Mouse (Mus musculus) left cerebral cortex, postnatal 14 days (tissue): ENCODE measurements around the gene Fgf14. TPM values are rescaled to one million over a fixed set of nuclear protein-coding genes. Genes with fewer than 3 reads are reported as not detected.
"Not testable (repeated sequence)": the region's sequence is repeated elsewhere in the genome, so short reads cannot be mapped to it uniquely, and the experiment has no call there.

Experiments used
- DNase-seq, 2 experiments: peaks; one replicate each; pipeline ENCODE4 v3.0.0; 2021 to 2022; ENCODE audit warnings: low spot score in 2 of 2, mixed read lengths in 1 of 2
- intact Hi-C: fragments of 180-260 bp; cut with DNase I; formaldehyde crosslinking; loops from one replicate; pipeline ENCODE4 v1.15.1; 2025
- total RNA-seq, 2 experiments: library from RNA; stranded (reverse); gene quantifications; 2 replicates each; pipeline ENCODE4 v1.2.3; 2021

Fgf14 gene
- total RNA-seq, 2 experiments from 2014 or later, result 47.5 to 53.0 TPM

- intact Hi-C loops, result no loop called here
- DNase-seq, result no peak
Observed at GRCm38 (mm10) chr14:124532051-124532450, 144.9 kb downstream of the Fgf14 start.

- intact Hi-C loops, result no loop called here
- no peak for DNase-seq
Observed at GRCm38 (mm10) chr14:124512009-124512408, 164.9 kb downstream of the Fgf14 start.

- no peak for DNase-seq
- intact Hi-C loops, result no loop called here
Observed at GRCm38 (mm10) chr14:124488971-124489370, 188.0 kb downstream of the Fgf14 start.

- intact Hi-C loops, result no loop called here
- DNase-seq, result peak in 1 of 2 experiments; percentile 7
Observed at GRCm38 (mm10) chr14:124485261-124485660, 191.7 kb downstream of the Fgf14 start.

GRCm38 (mm10) chr14:124474066-124474667 is 202.8 kb downstream of the Fgf14 start:
- intact Hi-C loops, result no loop called here
- DNase-seq, result peak in 1 of 2 experiments; percentile 25

- intact Hi-C loops, result no loop called here
- peak in 1 of 2 experiments; percentile 10 for DNase-seq
Observed at GRCm38 (mm10) chr14:124470909-124471308, 206.0 kb downstream of the Fgf14 start.

- intact Hi-C loops, result no loop called here
- no peak for DNase-seq
Observed at GRCm38 (mm10) chr14:124455120-124455519, 221.8 kb downstream of the Fgf14 start.

GRCm38 (mm10) chr14:124446096-124446840 is 230.7 kb downstream of the Fgf14 start:
- DNase-seq, result no peak
- intact Hi-C loops, result no loop called here

- DNase-seq, result peak; percentile 18
- intact Hi-C loops, result no loop called here
Observed at GRCm38 (mm10) chr14:124444831-124445230, 232.1 kb downstream of the Fgf14 start.

GRCm38 (mm10) chr14:124439298-124439697 is 237.6 kb downstream of the Fgf14 start:
- DNase-seq, intact Hi-C loops: not testable (repeated sequence)

- intact Hi-C loops, result loop anchor here (10.0 kb wide), 1 partner anchor 187 kb away; no protein-coding TSS in a partner anchor
- DNase-seq, result no peak
Observed at GRCm38 (mm10) chr14:124411890-124412289, 265.0 kb downstream of the Fgf14 start.

- intact Hi-C loops, result loop anchor here (10.0 kb wide), 1 partner anchor 186 kb away; no protein-coding TSS in a partner anchor
- peak; percentile 52 to 53 for DNase-seq
Observed at GRCm38 (mm10) chr14:124410945-124411344, 266.0 kb downstream of the Fgf14 start.

GRCm38 (mm10) chr14:124328391-124328790 is 348.5 kb downstream of the Fgf14 start:
- intact Hi-C loops, result no loop called here
- DNase-seq, result no peak

- intact Hi-C loops, result no loop called here
- no peak for DNase-seq
Observed at GRCm38 (mm10) chr14:124319017-124319718, 357.8 kb downstream of the Fgf14 start.

- DNase-seq, result no peak
Observed at GRCm38 (mm10) chr14:124315513-124315912, 361.4 kb downstream of the Fgf14 start.

GRCm38 (mm10) chr14:124287027-124287426 is 389.9 kb downstream of the Fgf14 start:
- intact Hi-C loops, result no loop called here
- no peak for DNase-seq

More at GRCm38 (mm10) chr14:124315513-124315912, 361.4 kb downstream of the Fgf14 start:
- intact Hi-C loops, result no loop called here

GRCm38 (mm10) chr14:124278384-124278944 is 398.5 kb downstream of the Fgf14 start:
- DNase-seq, result no peak
- intact Hi-C loops, result no loop called here

- DNase-seq, result no peak
- intact Hi-C loops, result no loop called here
Observed at GRCm38 (mm10) chr14:124266977-124267376, 409.9 kb downstream of the Fgf14 start.

GRCm38 (mm10) chr14:124264541-124265059 is 412.3 kb downstream of the Fgf14 start:
- no peak for DNase-seq
- intact Hi-C loops, result no loop called here

GRCm38 (mm10) chr14:124263199-124263598 is 413.7 kb downstream of the Fgf14 start:
- peak in 1 of 2 experiments; percentile 3 for DNase-seq
- intact Hi-C loops, result no loop called here
